Mouse (Mus musculus) large intestine, adult 2 months (tissue): Measurements from ENCODE around the gene Trub2. TPM values are rescaled to one million over a fixed set of nuclear protein-coding genes. Genes with fewer than 3 reads are reported as not detected.

Experiments used
- DNase-seq: peaks from one replicate; pipeline ENCODE4 v3.0.0-alpha.2; 2012; ENCODE audit warnings: low read depth, low spot score
- WGBS: fragments of 180-500 bp; shearing (Covaris S2); methylation state at CpG from one replicate; pipeline ENCODE4 v1.1.7; 2018; 5-methylcytosine and 5-hydroxymethylcytosine counted together
- polyA plus RNA-seq: library from polyadenylated mRNA; depleted of rRNA; stranded (reverse); fragments of >200 nt; gene quantifications from 2 replicates; pipeline ENCODE4 v1.2.3, GENCODE M21; 2012; rRNA removed

Trub2 gene
- polyA plus RNA-seq, 1 experiment = 30.7 TPM

DNA sequence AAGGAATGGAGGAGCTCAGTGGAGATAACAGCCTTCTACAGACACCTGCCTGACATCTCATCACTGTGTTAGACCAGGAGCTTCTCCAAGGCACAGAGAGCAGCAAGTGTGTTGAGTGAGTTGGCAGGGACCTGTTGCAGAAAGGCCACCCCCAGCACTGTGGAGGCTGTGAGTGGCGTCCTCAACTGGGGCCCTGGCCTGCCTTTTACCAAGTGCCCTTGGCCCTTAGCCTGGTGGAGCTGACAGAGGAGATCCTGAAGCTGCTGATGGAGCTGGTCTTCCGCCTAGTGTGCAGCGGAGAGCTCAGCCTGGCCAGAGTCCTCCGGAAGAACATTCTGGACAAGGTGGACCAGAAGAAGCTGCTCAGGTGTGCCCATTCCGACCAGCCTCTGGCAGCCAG, 55.0 kb downstream of the Trub2 start:
- DNase-seq = no peak
- 93% methylated on average over 5 of the region's 5 CpGs for WGBS

DNA sequence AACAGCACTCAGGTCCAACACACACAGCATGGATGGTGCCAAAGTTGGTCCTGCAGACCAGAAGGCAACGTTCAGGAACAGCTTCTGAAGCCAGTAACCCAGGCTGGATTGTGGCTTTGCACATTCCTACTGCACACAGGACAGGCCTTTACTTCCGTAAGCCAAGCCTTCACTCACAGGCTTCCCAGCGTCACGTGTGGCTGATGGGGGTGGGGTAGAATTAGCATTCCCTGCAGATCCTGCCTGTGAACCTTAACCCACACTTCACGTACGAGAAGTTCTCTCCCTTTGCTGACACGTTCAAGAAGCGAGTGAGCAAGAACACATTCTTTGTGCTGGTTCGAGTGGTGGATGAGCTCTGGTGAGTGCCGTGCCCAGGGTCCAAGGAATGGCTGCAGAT, 55.7 kb downstream of the Trub2 start:
- DNase-seq = no peak
- WGBS = 92% methylated on average over 10 of the region's 10 CpGs

GRCm38 (mm10) chr2:29731545-29731944, 56.8 kb downstream of the Trub2 start:
- no peak for DNase-seq
- WGBS = 51% methylated on average over 3 of the region's 3 CpGs

DNA sequence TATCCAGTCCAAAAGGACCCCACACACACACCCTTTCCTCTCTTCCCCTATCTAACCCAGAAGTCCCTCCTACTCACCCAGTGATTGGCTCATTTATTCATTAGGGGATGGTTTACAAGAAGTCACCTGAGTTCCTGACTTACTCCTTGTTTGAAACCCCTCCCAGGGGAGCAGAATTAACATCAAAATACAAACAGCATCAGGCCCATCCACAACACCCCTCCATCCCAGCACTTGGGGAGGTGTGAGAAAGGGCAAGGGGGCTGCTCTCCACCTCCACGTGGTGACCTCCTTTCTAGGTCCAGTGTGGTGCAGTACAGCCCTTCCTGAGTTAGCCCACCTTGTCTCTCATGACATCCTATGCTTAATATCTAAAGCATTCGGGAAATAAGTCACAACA, 58.8 kb downstream of the Trub2 start:
- DNase-seq = no peak
- WGBS = 53% methylated on average over 2 of the region's 2 CpGs

DNA sequence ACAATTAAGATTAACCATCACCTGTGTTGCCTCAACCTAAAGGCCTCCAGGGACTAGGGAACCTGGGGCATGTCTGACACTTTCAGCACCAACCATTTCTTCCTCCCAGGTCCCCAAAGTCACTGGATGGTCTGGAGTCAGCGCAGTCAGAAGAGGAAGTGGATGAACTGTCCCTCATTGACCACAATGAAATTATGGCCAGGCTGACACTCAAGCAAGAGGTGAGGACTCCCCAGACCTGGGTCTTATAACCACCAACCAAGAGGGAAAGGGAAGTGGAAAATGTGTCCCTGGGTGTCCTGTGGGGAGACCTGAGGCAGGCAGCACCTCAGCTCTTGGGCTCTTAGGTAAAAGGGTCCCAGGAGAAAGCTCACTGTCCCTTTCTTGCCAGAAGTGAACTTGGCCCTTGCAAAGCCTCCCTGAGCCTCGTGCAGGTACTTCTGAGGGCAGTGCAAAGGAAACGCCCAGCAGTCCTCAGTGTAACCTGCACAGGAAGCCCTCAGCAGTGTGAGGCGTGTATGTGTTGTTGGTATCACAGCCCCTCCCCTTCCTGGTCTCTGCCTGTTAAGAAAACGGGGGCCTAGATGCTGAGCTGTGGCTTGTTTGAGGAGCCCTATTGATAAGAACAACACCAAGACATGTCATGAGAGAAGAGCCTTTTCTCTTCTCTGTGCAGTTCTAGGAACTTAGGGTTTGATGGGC, 63.5 kb downstream of the Trub2 start:
- WGBS = 47% methylated on average over 5 of the region's 5 CpGs
- no peak for DNase-seq

DNA sequence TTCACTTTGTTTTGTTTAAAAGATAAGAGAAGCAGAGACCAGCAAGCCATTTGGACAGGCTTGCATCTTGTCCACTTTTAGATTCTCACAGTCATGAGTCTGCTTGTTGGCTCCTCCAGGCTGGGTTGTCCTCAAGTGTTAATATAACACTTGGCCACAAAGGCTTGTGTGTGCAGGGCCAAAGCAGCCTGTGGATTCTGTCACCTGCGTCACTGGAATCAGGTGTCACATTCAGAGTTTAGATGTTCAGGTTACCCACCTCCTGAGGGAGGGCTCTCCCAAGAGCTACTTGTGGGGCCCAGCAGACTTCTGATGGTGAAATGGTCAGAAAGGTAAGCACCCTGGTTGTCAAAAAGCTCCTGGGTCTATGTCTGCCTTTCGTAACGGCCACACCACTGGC, 65.2 kb downstream of the Trub2 start:
- DNase-seq = no peak
- 95% methylated on average over 3 of the region's 3 CpGs for WGBS

- DNase-seq = no peak
- WGBS = 82% methylated on average over 5 of the region's 5 CpGs
These were observed 69.7 kb downstream of the Trub2 start for GRCm38 (mm10) chr2:29718581-29718980.

- WGBS = 35% methylated on average over 6 of the region's 6 CpGs
- no peak for DNase-seq
These were observed 71.6 kb downstream of the Trub2 start for GRCm38 (mm10) chr2:29716691-29717090.

GRCm38 (mm10) chr2:29716143-29716542, 72.2 kb downstream of the Trub2 start:
- WGBS = 48% methylated on average over 7 of the region's 7 CpGs
- no peak for DNase-seq

- WGBS = 80% methylated on average over 5 of the region's 5 CpGs
- no peak for DNase-seq
These were observed 74.2 kb downstream of the Trub2 start for GRCm38 (mm10) chr2:29714127-29714526.

DNA sequence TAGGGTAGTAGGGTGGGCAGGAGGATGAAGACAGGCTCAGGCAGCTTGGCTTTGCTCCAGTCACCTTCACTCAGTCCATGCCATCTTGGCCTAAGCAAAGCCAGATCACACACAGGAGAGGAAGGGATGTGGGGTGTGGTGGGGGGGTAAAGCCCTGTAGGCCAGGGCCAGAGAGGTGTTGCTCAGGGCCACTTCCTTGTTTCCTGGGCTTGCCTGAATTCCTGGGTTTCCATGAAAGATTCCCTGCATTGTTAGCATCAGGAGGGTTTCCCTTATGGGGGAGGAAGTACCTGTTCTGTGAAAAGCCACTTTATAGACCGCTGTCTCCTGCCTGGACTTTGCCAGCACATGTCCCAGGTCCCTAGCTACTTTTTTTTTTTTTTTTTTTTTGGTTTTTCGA, 74.8 kb downstream of the Trub2 start:
- 88% methylated on average over 2 of the region's 2 CpGs for WGBS
- DNase-seq = no peak

GRCm38 (mm10) chr2:29711877-29712276, 76.4 kb downstream of the Trub2 start:
- 63% methylated on average over 5 of the region's 5 CpGs for WGBS
- DNase-seq = no peak

Other genes starting within 250 kb of the Trub2 start
- gene Rapgef1, start 168.8 kb downstream of the Trub2 start, polyA plus RNA-seq = 25.0 and 31.5 TPM in 2 replicates
- gene Gm13420, start 36.8 kb downstream of the Trub2 start, polyA plus RNA-seq = 0.16 and 0.17 TPM in 2 replicates
- not detected in 2 replicates for gene Gm13547, start 29.2 kb downstream of the Trub2 start, polyA plus RNA-seq
- gene Coq4, start 1.0 kb downstream of the Trub2 start, polyA plus RNA-seq = 45.6 and 61.9 TPM in 2 replicates
- 258 and 558 TPM in 2 replicates for gene Slc27a4, start 14.1 kb upstream of the Trub2 start, polyA plus RNA-seq
- 45.5 and 46.8 TPM in 2 replicates for gene Urm1, start 31.6 kb upstream of the Trub2 start, polyA plus RNA-seq
- 6.3 and 6.8 TPM in 2 replicates for gene Cercam, start 80.7 kb upstream of the Trub2 start, polyA plus RNA-seq
- gene Odf2, start 100.7 kb upstream of the Trub2 start, polyA plus RNA-seq = 16.7 and 21.0 TPM in 2 replicates
- gene Gle1, start 146.9 kb upstream of the Trub2 start, polyA plus RNA-seq = 13.2 and 16.9 TPM in 2 replicates
- gene Sptan1, start 177.1 kb upstream of the Trub2 start, polyA plus RNA-seq = 155 and 204 TPM in 2 replicates